Mouse (Mus musculus): Measurements from ENCODE around the gene 4930579G24Rik. TPM values are rescaled to one million over a fixed set of nuclear protein-coding genes. Genes with fewer than 3 reads are reported as not detected.
A peak's percentile ranks its signal among the peaks of the same experiment; 100 is the strongest.

4930579G24Rik gene
- polyA plus RNA-seq, 1 experiment = 6.4 TPM

GRCm38 (mm10) chr3:79609886-79610285 lies 19.0 kb upstream of the 4930579G24Rik start:
- Histone ChIP-seq H3K4me1 (ENCODE audit: control insufficient read depth, insufficient read depth, low read length) (no peaks in the 10 kb centered on the region), H3K4me3 (replicated peaks; ENCODE audit: control insufficient read depth, low read depth, low read length) (no peak overlapping the region), H3K27ac (ENCODE audit: control insufficient read depth, insufficient read depth, low read depth, low read length, poor library complexity) (no peak overlapping the region)
- TF ChIP-seq CTCF (IDR thresholded peaks at IDR 0.05; ENCODE audit: control insufficient read depth, insufficient read depth, low read length) = no peak
- no peak for TF ChIP-seq POLR2A (IDR thresholded peaks at IDR 0.05; ENCODE audit: borderline replicate concordance, control insufficient read depth, low read depth, low read length)
- WGBS = 94% methylated on average over 2 of the region's 2 CpGs

GRCm38 (mm10) chr3:79627484-79628181 lies 1.2 kb upstream of the 4930579G24Rik start:
- no peaks in the 10 kb centered on the region for H3K4me1 ChIP-seq (ENCODE audit: control insufficient read depth, insufficient read depth, low read length)
- peak overlapping the region; percentile 75 for H3K4me3 ChIP-seq (replicated peaks; ENCODE audit: control insufficient read depth, low read depth, low read length)
- WGBS = 5% methylated on average over 10 of the region's 10 CpGs
- H3K27ac ChIP-seq (ENCODE audit: control insufficient read depth, insufficient read depth, low read depth, low read length, poor library complexity) = no peak overlapping the region
- TF ChIP-seq POLR2A (IDR thresholded peaks at IDR 0.05; ENCODE audit: borderline replicate concordance, control insufficient read depth, low read depth, low read length) (no peak), CTCF (IDR thresholded peaks at IDR 0.05; ENCODE audit: control insufficient read depth, insufficient read depth, low read length) (no peak)

- under 1% methylated on average over 9 of the region's 9 CpGs for WGBS
- TF ChIP-seq CTCF (IDR thresholded peaks at IDR 0.05; ENCODE audit: control insufficient read depth, insufficient read depth, low read length) (no peak), POLR2A (IDR thresholded peaks at IDR 0.05; ENCODE audit: borderline replicate concordance, control insufficient read depth, low read depth, low read length) (no peak)
- H3K4me1 ChIP-seq (ENCODE audit: control insufficient read depth, insufficient read depth, low read length) = no peaks in the 10 kb centered on the region
- peak overlapping the region; percentile 53 for H3K27ac ChIP-seq (ENCODE audit: control insufficient read depth, insufficient read depth, low read depth, low read length, poor library complexity)
- H3K4me3 ChIP-seq (replicated peaks; ENCODE audit: control insufficient read depth, low read depth, low read length) = peak overlapping the region; percentile 75
Observed at GRCm38 (mm10) chr3:79628182-79628560, 708 bp upstream of the 4930579G24Rik start.

GRCm38 (mm10) chr3:79629416-79629730 lies 494 bp downstream of the 4930579G24Rik start, which contains the start of gene Etfdh:
TSS of gene Etfdh (minus strand) at chr3:79629500.
- H3K4me1 ChIP-seq (ENCODE audit: control insufficient read depth, insufficient read depth, low read length) = no peaks in the 10 kb centered on the region
- H3K27ac ChIP-seq (ENCODE audit: control insufficient read depth, insufficient read depth, low read depth, low read length, poor library complexity) = peak within 1 kb of the TSS; percentile 60
- under 1% methylated on average over 11 of the region's 11 CpGs for WGBS
- H3K4me3 ChIP-seq (replicated peaks; ENCODE audit: control insufficient read depth, low read depth, low read length) = peak within 1 kb of the TSS; percentile 89
- no peak for TF ChIP-seq POLR2A (IDR thresholded peaks at IDR 0.05; ENCODE audit: borderline replicate concordance, control insufficient read depth, low read depth, low read length)
- no peak for TF ChIP-seq CTCF (IDR thresholded peaks at IDR 0.05; ENCODE audit: control insufficient read depth, insufficient read depth, low read length)

GRCm38 (mm10) chr3:79652129-79652528 lies 23.2 kb downstream of the 4930579G24Rik start:
- TF ChIP-seq POLR2A (IDR thresholded peaks at IDR 0.05; ENCODE audit: borderline replicate concordance, control insufficient read depth, low read depth, low read length) (no peak), CTCF (IDR thresholded peaks at IDR 0.05; ENCODE audit: control insufficient read depth, insufficient read depth, low read length) (no peak)
- Histone ChIP-seq H3K4me1 (ENCODE audit: control insufficient read depth, insufficient read depth, low read length) (no peaks in the 10 kb centered on the region), H3K27ac (ENCODE audit: control insufficient read depth, insufficient read depth, low read depth, low read length, poor library complexity) (no peak overlapping the region), H3K4me3 (replicated peaks; ENCODE audit: control insufficient read depth, low read depth, low read length) (no peak overlapping the region)
- WGBS = 81% methylated on average over 6 of the region's 6 CpGs

GRCm38 (mm10) chr3:79656682-79657081 lies 27.8 kb downstream of the 4930579G24Rik start:
- Histone ChIP-seq H3K4me1 (ENCODE audit: control insufficient read depth, insufficient read depth, low read length) (no peaks in the 10 kb centered on the region), H3K4me3 (replicated peaks; ENCODE audit: control insufficient read depth, low read depth, low read length) (no peak overlapping the region), H3K27ac (ENCODE audit: control insufficient read depth, insufficient read depth, low read depth, low read length, poor library complexity) (no peak overlapping the region)
- WGBS = 54% methylated on average over 5 of the region's 5 CpGs
- TF ChIP-seq CTCF (IDR thresholded peaks at IDR 0.05; ENCODE audit: control insufficient read depth, insufficient read depth, low read length) (no peak), POLR2A (IDR thresholded peaks at IDR 0.05; ENCODE audit: borderline replicate concordance, control insufficient read depth, low read depth, low read length) (no peak)

GRCm38 (mm10) chr3:79664787-79665408 lies 36.0 kb downstream of the 4930579G24Rik start:
- Histone ChIP-seq H3K4me1 (ENCODE audit: control insufficient read depth, insufficient read depth, low read length) (no peaks in the 10 kb centered on the region), H3K4me3 (replicated peaks; ENCODE audit: control insufficient read depth, low read depth, low read length) (no peak overlapping the region), H3K27ac (ENCODE audit: control insufficient read depth, insufficient read depth, low read depth, low read length, poor library complexity) (no peak overlapping the region)
- 33% methylated on average over 9 of the region's 9 CpGs for WGBS
- TF ChIP-seq CTCF (IDR thresholded peaks at IDR 0.05; ENCODE audit: control insufficient read depth, insufficient read depth, low read length) (peak; percentile 37), POLR2A (IDR thresholded peaks at IDR 0.05; ENCODE audit: borderline replicate concordance, control insufficient read depth, low read depth, low read length) (no peak)

GRCm38 (mm10) chr3:79670556-79670955 lies 41.7 kb downstream of the 4930579G24Rik start:
- TF ChIP-seq CTCF (IDR thresholded peaks at IDR 0.05; ENCODE audit: control insufficient read depth, insufficient read depth, low read length) = no peak
- no peak for TF ChIP-seq POLR2A (IDR thresholded peaks at IDR 0.05; ENCODE audit: borderline replicate concordance, control insufficient read depth, low read depth, low read length)
- H3K4me3 ChIP-seq (replicated peaks; ENCODE audit: control insufficient read depth, low read depth, low read length) = no peak overlapping the region
- H3K27ac ChIP-seq (ENCODE audit: control insufficient read depth, insufficient read depth, low read depth, low read length, poor library complexity) = no peak overlapping the region
- WGBS = 77% methylated on average over 7 of the region's 7 CpGs
- no peaks in the 10 kb centered on the region for H3K4me1 ChIP-seq (ENCODE audit: control insufficient read depth, insufficient read depth, low read length)
